Mouse (Mus musculus) C2C12 (cell line): ENCODE measurements at regions not wholly inside any gene's neighbourhood (a gene's known extent, or its start where the extent isn't known, plus 50 kb on each side); places are given as distances from the start of the nearest gene placed in this dataset.

Experiments
- H3K27me3 ChIP-seq: one replicate; pipeline ENCODE4 v1.6.1; 2011; ENCODE audit not compliant: control insufficient read depth, insufficient read depth, insufficient read length
- H3K36me3 ChIP-seq: one replicate; pipeline ENCODE4 v1.6.1; 2011; ENCODE audit not compliant: control insufficient read depth, insufficient read depth
- H3K4me3 ChIP-seq: one replicate; pipeline ENCODE4 v1.5.1; 2011; ENCODE audit warnings: mild to moderate bottlenecking, control low read depth; ENCODE audit not compliant: poor library complexity, insufficient read depth, severe bottlenecking
- H3K79me2 ChIP-seq: one replicate; pipeline ENCODE4 v1.6.1; 2011; ENCODE audit not compliant: control insufficient read depth, insufficient read depth
- H3K79me3 ChIP-seq: one replicate; pipeline ENCODE4 v1.6.1; 2011; ENCODE audit warnings: low read depth, control low read depth
- H3ac ChIP-seq: one replicate; pipeline ENCODE3; 2011; ENCODE audit warnings: low read depth; ENCODE audit not compliant: control insufficient read depth, insufficient read length
- CEBPB ChIP-seq: IDR thresholded peaks from one replicate; pipeline ENCODE4 v1.6.1; 2011; ENCODE audit warnings: low read depth, mild to moderate bottlenecking, control low read depth, moderate library complexity
- CTCF ChIP-seq: IDR thresholded peaks from one replicate; pipeline ENCODE4 v1.5.1; 2011; ENCODE audit not compliant: control insufficient read depth, insufficient read depth, insufficient read length
- FOSL1 ChIP-seq: IDR thresholded peaks from one replicate; pipeline ENCODE4 v1.8.0; 2011; ENCODE audit warnings: mild to moderate bottlenecking, low read length; ENCODE audit not compliant: poor library complexity, insufficient read depth, severe bottlenecking
- MAX ChIP-seq: IDR thresholded peaks from one replicate; pipeline ENCODE4 v1.6.1; 2011; ENCODE audit warnings: mild to moderate bottlenecking, control low read depth
- MYOD1 ChIP-seq: IDR thresholded peaks from one replicate; pipeline ENCODE4 v1.6.1; 2011; ENCODE audit warnings: low read depth; ENCODE audit not compliant: control insufficient read depth, insufficient read length
- MYOG ChIP-seq: IDR thresholded peaks from one replicate; pipeline ENCODE4 v1.6.1; 2011; ENCODE audit not compliant: control insufficient read depth, insufficient read length; ENCODE audit errors: extremely low read depth
- USF1 ChIP-seq: IDR thresholded peaks from one replicate; pipeline ENCODE4 v1.6.1; 2011; ENCODE audit warnings: low read depth, mild to moderate bottlenecking, control low read depth, moderate library complexity

DNA sequence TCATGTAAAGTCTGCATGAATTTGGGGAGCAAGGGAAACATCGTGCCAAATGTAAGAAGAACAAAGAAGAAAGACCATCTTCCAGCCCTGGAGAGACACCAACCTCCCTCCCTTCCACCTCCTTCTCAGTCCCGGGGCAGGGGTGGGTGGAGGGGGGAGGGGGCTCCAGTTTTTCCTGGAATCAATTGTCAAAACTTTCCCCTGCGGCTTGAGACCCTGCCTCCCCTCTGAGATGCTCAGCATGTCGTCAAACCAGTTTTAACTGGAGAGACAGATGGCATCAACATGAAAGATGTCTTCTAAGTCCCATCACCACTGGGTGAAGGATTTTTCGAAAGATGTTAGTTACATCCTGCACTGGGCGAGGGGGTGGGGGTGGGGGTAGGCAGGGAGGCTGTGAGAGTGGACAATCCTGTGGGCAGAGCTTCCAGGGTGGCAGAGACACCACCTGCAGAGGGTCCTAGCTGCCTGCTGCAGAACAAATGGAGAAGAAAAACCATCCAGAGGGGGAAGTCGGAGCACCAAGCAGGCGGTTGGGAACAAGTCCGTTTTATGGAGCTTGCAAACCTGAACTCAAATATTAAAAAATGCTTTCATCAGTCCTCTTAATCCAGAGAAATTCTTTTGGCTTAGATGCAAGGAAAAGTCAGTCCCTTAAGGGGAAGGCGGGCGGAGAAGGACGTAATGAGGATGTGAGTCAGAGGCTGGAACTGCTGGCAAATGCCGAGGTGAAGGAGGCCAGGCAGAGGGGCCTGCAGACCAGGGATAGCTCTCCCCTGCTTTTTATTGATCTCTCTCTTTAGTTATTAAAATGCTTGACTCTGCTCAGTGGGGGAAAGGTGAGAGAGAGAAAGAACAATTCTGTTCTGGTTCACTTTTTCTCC is 157.6 kb downstream of the Gas1 start:
- no peaks in the 10 kb centered on the region for H3K79me3 ChIP-seq
- no peaks in the 10 kb centered on the region for H3K36me3 ChIP-seq
- H3ac ChIP-seq = no peak overlapping the region
- no peaks in the 10 kb centered on the region for H3K27me3 ChIP-seq
- H3K4me3 ChIP-seq = no peak overlapping the region
- no peak for TF ChIP-seq FOSL1
- peak; percentile 6 for TF ChIP-seq MYOD1
- TF ChIP-seq CEBPB = no peak
- no peaks in the 10 kb centered on the region for H3K79me2 ChIP-seq

DNA sequence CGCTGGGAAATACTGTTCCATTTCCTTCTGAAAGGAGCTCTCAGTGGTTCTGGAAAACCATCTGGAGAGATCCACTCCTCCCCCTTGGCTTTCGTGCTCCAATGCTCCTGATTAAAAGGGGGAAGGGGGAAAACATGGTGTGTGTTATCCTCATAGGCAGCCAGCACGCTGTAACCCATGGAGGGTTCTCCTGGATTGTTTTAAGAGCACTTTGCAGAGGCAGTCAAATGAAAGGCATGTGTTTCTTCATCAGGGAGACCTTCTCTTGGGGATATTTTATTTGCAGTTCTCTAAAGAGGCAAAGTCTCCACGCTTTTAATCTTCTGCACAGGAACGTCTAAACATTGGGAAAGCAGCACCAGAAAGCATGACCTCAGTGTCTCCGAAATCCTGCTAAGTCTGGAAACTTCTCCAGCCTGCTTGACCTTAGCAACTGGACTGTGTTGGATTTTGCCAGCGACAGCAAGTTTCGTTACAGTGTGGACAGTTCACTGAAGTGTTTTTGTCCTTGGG is 161.3 kb downstream of the Gas1 start:
- TF ChIP-seq USF1 (no peak), MAX (no peak), MYOG (no peak), CEBPB (no peak)

DNA sequence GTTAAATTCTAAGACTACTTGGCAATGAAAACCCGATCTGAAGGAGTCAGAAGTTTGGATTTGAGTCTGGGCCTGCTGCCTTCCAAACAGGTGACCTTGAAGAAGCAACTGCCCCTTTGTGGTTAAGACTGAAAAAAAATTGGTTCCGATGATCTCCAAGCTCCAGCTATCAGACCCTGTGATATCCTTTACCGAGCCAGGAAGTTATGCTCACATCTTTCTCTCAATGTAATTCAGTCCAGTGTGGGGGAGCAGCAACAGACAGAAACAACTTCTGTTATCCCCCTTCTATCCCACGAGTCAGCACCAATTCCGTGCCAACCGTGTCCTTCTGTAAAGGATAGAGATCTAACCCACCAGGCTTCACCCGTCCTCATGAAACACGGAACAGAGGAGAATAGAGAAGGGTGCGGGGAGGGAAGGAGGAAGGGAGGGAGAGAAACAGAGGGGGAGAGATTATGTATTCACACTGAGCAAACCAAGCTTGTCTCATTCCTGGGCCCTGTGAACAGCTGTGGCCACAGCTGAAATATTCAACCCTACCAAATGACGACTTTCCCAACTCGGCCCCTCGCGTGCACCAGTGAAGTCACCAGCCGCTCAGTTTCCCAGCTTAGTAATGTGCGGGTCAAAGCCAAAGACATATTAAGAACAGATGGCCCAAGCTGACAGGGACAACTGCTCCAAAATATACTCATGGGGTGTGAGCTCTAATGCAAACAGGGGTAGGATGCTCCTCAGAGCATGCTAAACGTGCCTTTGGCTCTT is 164.9 kb downstream of the Gas1 start:
- Histone ChIP-seq H3K4me3 (no peak overlapping the region), H3K36me3 (no peaks in the 10 kb centered on the region), H3K79me2 (no peaks in the 10 kb centered on the region), H3ac (no peak overlapping the region), H3K79me3 (no peaks in the 10 kb centered on the region), H3K27me3 (no peaks in the 10 kb centered on the region)
- TF ChIP-seq MYOG = no peak
- TF ChIP-seq MYOD1 = peak; percentile 87

More for the DNA sequence above, 161.3 kb downstream of the Gas1 start:
- no peaks in the 10 kb centered on the region for H3K36me3 ChIP-seq
- no peaks in the 10 kb centered on the region for H3K79me2 ChIP-seq
- H3K79me3 ChIP-seq = no peaks in the 10 kb centered on the region
- no peak overlapping the region for H3ac ChIP-seq
- no peaks in the 10 kb centered on the region for H3K27me3 ChIP-seq
- H3K4me3 ChIP-seq = no peak overlapping the region

DNA sequence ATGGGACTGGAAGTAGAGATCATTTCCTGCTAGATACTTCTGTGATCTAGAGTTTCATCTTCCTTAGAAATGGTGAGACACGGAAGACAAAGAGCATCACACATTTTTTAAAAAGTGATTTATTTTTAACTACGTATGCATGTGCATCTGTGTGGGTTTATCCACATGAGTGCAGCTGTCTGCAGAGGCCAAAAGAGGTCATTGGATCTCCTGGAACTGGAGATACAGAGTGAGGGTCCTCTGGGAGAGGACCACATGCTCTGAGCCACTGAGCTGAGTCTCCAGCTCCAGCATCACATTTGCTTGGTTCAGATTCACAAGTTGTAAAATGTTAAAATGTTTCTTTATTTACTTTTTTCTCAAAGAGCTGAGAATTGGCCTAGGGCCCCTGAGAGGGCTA is 166.1 kb downstream of the Gas1 start:
- H3K36me3 ChIP-seq = no peaks in the 10 kb centered on the region
- no peaks in the 10 kb centered on the region for H3K79me2 ChIP-seq
- H3K27me3 ChIP-seq = no peaks in the 10 kb centered on the region
- no peaks in the 10 kb centered on the region for H3K79me3 ChIP-seq
- no peak for TF ChIP-seq FOSL1
- TF ChIP-seq MYOG = no peak
- H3ac ChIP-seq = no peak overlapping the region
- no peak overlapping the region for H3K4me3 ChIP-seq

DNA sequence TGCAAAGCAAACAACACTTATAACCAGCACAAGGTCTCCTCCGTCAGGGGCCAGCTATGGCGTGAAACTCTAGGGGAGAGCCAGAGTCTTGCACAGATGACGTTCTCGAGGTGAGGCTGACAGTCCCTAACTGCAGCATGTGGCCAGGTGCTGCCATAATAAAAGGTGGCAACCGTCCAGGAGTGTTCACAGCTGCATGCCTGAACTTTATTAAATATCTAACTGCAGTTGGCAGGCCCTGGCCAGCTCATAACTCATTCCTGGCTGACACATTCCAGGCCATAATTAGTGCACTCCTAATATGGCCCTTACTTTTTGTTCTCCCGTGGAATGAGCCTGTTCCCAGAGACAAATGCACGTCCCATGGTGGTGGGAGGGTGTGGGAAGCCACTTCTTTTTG is 169.6 kb downstream of the Gas1 start:
- Histone ChIP-seq H3K27me3 (no peaks in the 10 kb centered on the region), H3K4me3 (no peak overlapping the region), H3K36me3 (no peaks in the 10 kb centered on the region), H3ac (no peak overlapping the region), H3K79me3 (no peaks in the 10 kb centered on the region), H3K79me2 (no peaks in the 10 kb centered on the region)
- TF ChIP-seq MYOD1 (peak; percentile 58), CTCF (no peak)

DNA sequence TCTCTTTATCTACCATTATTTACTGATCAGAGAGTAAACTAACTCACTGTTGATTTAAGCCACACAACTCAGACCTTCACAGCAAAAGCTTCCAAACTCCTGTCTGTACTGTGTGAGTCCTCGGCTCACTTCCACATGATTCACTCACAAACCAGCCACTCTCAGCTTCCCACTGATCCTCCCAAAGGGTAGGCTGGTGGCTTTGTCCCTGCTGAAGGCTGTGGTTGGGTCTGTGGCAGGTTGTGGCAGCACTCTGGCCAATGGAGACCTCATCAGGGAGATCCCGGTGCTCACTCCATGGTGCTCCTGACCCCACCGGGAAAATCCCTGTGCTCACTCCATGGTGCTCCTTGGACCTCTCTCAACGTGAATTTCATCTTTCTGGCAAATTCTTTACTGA is 170.1 kb downstream of the Gas1 start:
- Histone ChIP-seq H3ac (no peak overlapping the region), H3K36me3 (no peaks in the 10 kb centered on the region), H3K27me3 (no peaks in the 10 kb centered on the region), H3K4me3 (no peak overlapping the region), H3K79me2 (no peaks in the 10 kb centered on the region), H3K79me3 (no peaks in the 10 kb centered on the region)
- TF ChIP-seq MYOG = no peak
- TF ChIP-seq CEBPB = no peak
- no peak for TF ChIP-seq FOSL1
- no peak for TF ChIP-seq MYOD1
- no peak for TF ChIP-seq USF1
